Mouse (Mus musculus) monocyte, adult 5-6 weeks (primary cell): ENCODE measurements around the gene Cdk11b. TPM values are rescaled to one million over a fixed set of nuclear protein-coding genes. Genes with fewer than 3 reads are reported as not detected.

Experiments used
- ATAC-seq: fragments of 153-309, 156-312 bp; replicated peaks from 2 replicates; pipeline ENCODE4 v1.8.0; 2017; ENCODE audit warnings: mild to moderate bottlenecking; ENCODE audit not compliant: low TSS enrichment, insufficient number of reproducible peaks, severe bottlenecking, poor library complexity, low FRiP score
- total RNA-seq: library from RNA; stranded (forward); fragments of 200-1000, 200-491, 200-594 nt; gene quantifications from 3 replicates; pipeline ENCODE4 v1.2.3, GENCODE M21; 2017

Gene Cdk11b
- total RNA-seq, 1 experiment from 2014 or later, result 205 TPM

GRCm38 (mm10) chr4:155696261-155697255 lies 71.9 kb downstream of the Cdk11b start:
- ATAC-seq, result no peak

Other genes starting within 250 kb of the Cdk11b start
- gene Gabrd, start 226.7 kb upstream of the Cdk11b start, total RNA-seq, result 1.1 TPM in 1 of 3 replicates, not detected in the others
- 0.64 to 2.0 TPM (median 1.7 TPM) in 3 replicates for gene Cfap74, start 215.7 kb upstream of the Cdk11b start, total RNA-seq
- gene Tmem52, start 155.7 kb upstream of the Cdk11b start, total RNA-seq, result not detected in 3 replicates
- 150 to 269 TPM (median 199 TPM) in 3 replicates for gene Gnb1, start 133.5 kb upstream of the Cdk11b start, total RNA-seq
- gene Nadk, start 62.5 kb upstream of the Cdk11b start, total RNA-seq, result 392 to 513 TPM (median 506 TPM) in 3 replicates
- 6.5 to 13.6 TPM (median 9.2 TPM) in 3 replicates for gene Slc35e2, start 23.4 kb upstream of the Cdk11b start, total RNA-seq
- gene Gm10563, start 20.6 kb downstream of the Cdk11b start, total RNA-seq, result not detected in 3 replicates
- not detected in 3 replicates for gene Mmp23, start 28.5 kb downstream of the Cdk11b start, total RNA-seq
- 14.3 to 35.4 TPM (median 16.5 TPM) in 3 replicates for gene Mib2, start 44.3 kb downstream of the Cdk11b start, total RNA-seq
- 0.21 to 0.68 TPM (median 0.48 TPM) in 3 replicates for gene Fndc10, start 69.5 kb downstream of the Cdk11b start, total RNA-seq
- gene Ssu72, start 79.9 kb downstream of the Cdk11b start, total RNA-seq, result 131 to 171 TPM (median 143 TPM) in 3 replicates
- 0.10 to 0.86 TPM in 2 of 3 replicates, not detected in the other for gene Tmem240, start 109.9 kb downstream of the Cdk11b start, total RNA-seq
- gene Atad3a, start 136.2 kb downstream of the Cdk11b start, total RNA-seq, result 24.8 to 30.3 TPM (median 26.4 TPM) in 3 replicates
- gene Vwa1, start 149.8 kb downstream of the Cdk11b start, total RNA-seq, result 0.49 to 1.3 TPM in 2 of 3 replicates, not detected in the other
- not detected in 3 replicates for gene Tmem88b, start 161.0 kb downstream of the Cdk11b start, total RNA-seq
- not detected in 3 replicates for gene Ankrd65, start 165.6 kb downstream of the Cdk11b start, total RNA-seq
- 39.1 to 56.7 TPM (median 44.1 TPM) in 3 replicates for gene Mrpl20, start 178.0 kb downstream of the Cdk11b start, total RNA-seq
- 228 to 239 TPM (median 228 TPM) in 3 replicates for gene Ccnl2, start 187.6 kb downstream of the Cdk11b start, total RNA-seq
- gene Aurkaip1, start 206.4 kb downstream of the Cdk11b start, total RNA-seq, result 102 to 125 TPM (median 108 TPM) in 3 replicates
- gene Mxra8, start 214.8 kb downstream of the Cdk11b start, total RNA-seq, result 0.29 to 15.8 TPM (median 2.0 TPM) in 3 replicates
- 18.8 to 30.1 TPM (median 27.0 TPM) in 3 replicates for gene Dvl1, start 222.5 kb downstream of the Cdk11b start, total RNA-seq
- 0.29 to 1.6 TPM (median 0.64 TPM) in 3 replicates for gene Tas1r3, start 238.5 kb downstream of the Cdk11b start, total RNA-seq
- 5.7 to 8.4 TPM (median 6.6 TPM) in 3 replicates for gene Cptp, start 244.6 kb downstream of the Cdk11b start, total RNA-seq
- 21.5 to 28.1 TPM (median 24.5 TPM) in 3 replicates for gene Ints11, start 244.7 kb downstream of the Cdk11b start, total RNA-seq